Mouse (Mus musculus): Measurements from ENCODE around the gene Cyren.

GRCm38 (mm10) chr6:34862381-34862780 is 15.5 kb downstream of the Cyren start:
- TF ChIP-seq FLI1 (IDR thresholded peaks at IDR 0.05; ENCODE audit: low read length) = no peak
- TF ChIP-seq GATA1 (IDR thresholded peaks at IDR 0.05; ENCODE audit: borderline replicate concordance, low read length) = no peak
